Mouse (Mus musculus) kidney, postnatal 10 days (tissue): Measurements from ENCODE around the gene Abcg8.

ENCODE experiments used
- DNase-seq: peaks from one replicate; pipeline ENCODE4 v3.0.0; 2021; ENCODE audit warnings: mixed read lengths

Abcg8 gene

DNA sequence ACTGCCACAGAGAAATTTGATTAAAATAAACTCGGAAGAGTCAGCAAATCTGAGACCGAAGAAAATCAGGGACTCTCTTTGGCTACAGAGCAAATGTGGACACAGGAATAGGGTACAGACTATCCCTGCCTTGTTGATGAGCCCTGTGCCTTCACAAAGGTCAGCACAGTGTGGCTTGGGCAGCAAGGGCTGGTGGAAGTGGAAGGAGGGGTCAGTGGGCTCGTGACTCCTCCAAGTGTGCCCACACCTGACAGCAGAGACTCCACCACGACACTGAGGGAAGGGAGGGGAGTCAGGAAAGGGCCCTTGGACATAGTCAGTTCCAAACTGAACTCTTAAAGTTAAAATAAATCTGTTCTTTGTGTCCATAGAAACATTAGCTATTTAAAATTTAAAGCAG lies 38.8 kb downstream of the Abcg8 start:
- DNase-seq = no peak

DNA sequence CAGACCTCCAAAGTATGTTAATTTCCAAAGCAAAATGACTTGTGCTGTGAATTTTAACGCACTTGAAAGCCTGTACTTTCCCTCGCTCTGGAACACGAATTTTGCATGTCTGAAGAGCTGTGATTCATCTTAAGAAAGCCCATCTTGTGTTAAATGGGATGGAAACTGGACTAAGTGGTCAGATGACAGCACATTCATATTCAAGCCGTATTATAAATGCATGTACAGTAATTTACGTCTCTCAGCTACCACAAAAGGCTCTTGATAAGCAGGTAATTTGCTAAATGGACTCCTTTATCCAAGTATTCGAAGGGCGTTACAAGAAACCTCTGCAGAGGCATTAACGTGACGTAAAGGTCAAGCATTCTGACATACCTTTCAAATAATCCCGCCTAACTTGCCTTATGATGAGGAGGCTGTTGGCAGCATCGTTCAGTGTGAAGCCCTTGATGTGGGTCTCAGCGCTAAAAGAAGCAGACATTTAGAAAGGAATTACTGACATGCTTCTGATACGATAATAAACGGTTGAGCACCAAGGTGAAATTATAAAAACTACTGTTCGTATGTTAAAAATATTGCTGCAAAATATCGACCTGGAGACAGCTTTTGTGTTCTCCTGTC lies 40.3 kb downstream of the Abcg8 start:
- no peak for DNase-seq

DNA sequence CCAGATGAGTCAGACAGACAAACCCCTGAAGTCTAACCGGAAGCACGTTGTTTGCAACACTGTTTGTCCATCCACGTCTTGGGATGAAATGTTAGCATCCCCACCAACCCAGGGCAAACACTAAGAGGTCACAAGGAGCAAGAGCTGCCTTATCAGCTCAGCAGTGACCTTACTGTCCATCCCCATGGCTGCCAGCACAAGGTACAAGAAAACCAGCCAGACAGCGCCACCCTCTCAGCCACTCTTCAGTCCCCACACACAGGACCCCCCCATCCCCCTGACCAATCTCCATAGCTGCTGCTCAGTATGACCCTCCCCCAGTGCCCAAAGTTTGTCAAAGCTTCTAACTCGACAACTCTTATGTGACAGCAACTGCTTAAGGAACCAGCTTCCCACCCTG lies 41.3 kb downstream of the Abcg8 start:
- DNase-seq = no peak

DNA sequence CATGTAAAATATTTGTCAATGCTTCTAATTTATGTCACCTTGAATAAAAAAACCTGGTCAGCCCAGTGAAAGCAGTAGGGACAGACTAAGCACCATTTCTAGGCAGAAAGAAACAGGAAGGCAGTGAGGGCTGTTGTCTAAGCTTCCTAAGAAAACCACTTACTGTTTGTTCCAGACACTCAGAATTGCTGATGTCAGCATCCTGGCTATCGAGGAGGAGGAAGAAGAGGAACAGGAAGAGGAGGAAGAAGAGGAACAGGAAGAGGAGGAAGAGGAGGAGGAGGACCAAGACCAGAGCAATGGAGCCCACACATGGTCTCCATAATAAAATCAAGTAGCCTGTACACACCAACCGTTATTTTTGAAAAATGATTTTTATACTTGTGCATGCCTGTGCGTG lies 43.0 kb downstream of the Abcg8 start:
- no peak for DNase-seq

DNA sequence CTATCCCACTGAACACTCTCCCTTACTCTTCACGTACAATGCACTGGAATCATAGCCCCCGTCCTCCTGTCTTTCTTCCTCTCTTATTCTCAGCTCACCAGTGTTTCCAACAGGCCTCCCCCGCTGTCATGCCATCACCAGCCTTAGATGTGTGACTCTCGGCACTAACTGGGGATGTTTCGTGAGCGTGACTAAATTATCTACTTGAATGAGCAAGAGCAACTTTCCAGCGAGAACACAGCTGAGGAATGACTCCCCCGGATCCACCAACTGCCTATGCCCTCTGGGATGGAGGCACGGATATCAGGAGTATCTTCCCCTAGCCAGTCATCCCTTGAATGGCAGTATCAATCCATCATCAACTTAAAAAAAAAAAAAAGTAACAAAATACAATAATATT lies 47.9 kb downstream of the Abcg8 start:
- DNase-seq = no peak

DNA sequence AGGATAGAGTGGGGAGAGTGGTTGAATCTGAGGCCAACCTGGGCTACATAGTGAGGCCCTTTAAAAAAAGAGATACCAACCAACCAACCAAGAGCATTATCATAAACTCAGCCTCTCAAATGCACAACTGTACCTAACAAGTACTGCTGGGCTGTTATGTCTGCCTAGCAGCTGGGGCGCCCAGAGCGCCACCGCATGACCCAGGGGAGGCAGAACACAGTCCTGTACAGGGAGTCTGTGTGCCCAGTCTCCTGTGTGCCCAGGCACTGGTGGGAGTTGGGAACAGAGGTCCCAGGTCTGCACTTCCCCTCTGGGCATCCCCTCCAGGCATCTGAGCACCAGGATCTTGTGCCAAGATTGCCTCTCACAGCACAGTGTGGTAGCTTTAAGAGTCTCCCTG lies 49.1 kb downstream of the Abcg8 start:
- DNase-seq = no peak

DNA sequence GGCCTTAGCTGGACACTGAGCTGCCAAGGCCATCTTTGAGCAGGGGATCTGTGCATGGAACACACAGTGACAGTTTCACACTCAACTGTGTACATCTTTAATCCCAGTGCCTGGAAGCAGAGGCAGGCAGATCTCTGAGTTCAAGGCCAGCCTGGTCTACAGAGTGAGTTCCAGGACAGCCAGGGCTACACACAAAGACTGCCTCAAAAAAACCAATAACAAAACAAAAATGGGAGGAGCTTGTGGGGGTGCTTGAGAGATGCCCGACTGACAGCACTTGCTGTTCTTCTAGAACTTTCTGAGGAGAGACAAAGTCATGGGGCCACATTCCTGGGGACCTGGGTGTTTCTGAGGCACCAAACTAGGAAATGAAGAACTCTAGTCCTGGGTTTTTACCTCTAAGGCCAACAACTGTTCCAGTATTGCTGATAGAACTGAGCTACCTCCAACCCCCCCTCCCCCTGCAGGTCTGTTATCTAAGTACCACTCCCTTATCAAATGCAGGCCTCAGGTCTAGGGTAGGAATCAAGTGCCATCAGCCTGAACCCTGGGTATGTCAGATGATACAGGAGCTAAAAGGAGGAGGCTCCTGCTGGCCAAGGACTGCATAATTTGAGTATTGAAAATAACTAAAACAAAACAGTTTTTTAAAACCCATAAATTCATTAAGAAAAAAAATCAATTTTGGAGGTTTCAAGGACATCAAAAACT lies 52.3 kb downstream of the Abcg8 start:
- no peak for DNase-seq

DNA sequence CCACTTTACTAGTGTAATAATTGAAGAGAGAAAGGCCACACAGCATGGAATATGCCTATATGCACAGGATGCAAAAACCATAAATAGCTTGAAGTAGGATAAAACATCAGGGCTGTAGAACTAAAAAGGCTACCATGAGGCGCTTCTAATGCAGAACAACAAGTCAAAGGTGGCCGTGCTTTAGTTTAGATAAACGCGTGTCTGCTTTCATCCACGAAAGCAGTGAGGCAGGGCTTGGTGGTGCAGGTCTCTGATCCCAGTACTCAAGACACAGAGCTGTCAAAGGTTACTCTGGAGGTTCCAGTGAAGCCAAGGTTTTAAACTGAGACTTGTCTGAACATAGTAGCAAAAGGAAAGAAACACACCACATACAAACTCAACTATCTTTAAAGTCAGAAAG lies 53.0 kb downstream of the Abcg8 start:
- no peak for DNase-seq

DNA sequence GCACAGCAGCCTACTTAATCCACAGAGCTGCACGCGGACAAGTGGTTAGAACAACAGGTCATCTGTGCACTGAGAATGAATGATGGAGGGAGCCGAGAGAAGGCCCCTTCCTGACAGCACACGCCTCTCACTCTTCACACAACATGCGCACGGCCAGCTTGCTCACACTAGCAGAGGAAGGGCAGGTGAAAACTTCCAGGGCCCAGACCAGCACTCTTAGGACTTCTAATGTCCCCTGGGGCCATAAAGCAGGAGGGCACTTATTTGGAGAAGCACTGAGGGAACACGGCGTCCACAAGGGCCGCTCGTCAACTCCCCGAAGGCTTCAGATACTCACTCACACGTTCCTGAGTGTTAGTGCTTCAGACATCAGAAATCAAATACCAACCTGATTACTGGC lies 55.3 kb downstream of the Abcg8 start:
- DNase-seq = no peak

DNA sequence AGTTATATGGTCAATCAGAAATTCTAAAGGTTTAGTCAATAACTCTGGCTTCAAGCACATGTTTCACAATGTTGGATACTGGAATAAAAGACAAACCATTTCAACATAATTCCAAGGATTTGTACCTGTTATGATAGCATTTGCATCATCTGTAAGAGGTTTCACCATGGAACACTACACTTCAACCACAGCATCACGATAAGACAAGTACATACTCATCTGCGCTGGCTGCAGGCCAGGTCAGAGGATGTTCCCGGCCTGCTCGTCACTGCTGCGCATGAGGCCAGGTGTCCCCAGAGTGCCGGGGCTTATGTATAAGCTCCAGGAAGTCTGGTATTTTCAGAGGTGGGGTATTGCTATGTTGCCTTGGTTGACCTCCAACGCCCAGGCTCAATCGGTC lies 56.5 kb downstream of the Abcg8 start:
- no peak for DNase-seq

DNA sequence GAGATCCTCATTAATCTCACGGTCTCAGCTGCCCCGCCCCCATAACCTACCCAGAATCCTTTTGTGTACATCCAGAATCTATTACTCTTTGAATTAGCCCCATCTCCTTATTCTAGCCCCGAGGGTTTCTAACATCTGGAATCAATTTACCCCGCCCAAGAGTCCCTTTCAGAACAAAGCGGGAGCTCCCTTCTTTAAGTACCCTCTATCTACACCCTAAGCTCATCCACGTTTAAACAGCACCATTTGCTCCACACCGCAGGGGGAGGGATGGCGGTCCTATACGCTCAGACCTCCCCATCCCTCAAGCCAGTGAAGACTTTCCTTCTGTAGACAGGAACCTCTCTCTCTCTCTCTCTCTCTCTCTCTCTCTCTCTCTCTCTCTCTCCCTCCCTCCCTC lies 60.6 kb downstream of the Abcg8 start:
- DNase-seq = no peak

DNA sequence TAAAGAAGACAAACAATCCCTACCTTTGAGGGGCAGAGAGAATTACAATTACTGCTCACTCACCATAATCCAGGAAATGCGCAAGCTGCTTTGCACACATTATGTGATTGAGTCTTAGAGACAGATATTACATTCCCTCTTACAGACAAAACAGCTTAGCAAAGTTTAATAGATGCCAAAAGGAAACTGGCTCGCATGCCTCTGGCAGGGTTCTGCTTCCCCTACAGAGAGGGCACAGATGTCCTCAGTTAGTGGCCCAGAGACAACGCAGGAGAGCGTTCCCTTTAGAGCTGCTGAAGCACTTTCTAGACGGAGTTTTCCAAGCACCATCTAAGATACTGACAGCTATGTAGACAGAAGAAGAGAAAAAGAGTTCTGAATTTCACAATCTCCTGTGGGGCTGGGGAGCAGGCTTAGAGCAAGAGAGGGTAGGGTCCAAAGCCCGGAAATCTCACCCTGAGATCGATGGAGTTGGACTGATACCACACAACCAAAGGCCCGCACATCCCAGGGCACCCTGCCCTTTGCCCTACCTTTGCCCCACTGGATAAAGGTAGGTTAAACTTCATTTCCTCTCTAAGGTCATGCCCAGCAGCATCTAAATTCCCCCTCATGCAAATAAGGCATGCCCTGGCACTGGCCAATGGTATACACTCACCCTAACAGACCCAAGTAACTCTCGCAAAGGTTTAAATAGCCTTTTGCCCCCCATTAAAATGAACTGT lies 62.1 kb downstream of the Abcg8 start:
- DNase-seq = no peak

DNA sequence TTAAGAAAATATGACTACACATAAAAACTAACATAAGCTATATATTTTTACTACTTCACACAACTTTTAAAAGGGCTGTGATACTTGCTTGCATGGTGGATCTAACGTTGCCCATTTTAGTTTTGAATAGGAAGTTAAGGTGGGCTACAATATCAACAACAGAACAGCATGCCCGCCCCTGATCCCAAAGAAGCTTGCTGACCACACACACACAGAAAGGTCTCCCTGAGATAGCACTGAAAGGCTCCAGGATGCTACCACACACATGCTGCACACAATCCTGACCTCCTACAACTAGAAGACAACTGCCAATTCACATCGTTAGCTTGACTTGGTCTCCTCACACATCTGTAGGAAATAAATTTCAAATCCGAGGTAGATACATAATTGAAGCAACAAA lies 68.2 kb downstream of the Abcg8 start:
- no peak for DNase-seq

DNA sequence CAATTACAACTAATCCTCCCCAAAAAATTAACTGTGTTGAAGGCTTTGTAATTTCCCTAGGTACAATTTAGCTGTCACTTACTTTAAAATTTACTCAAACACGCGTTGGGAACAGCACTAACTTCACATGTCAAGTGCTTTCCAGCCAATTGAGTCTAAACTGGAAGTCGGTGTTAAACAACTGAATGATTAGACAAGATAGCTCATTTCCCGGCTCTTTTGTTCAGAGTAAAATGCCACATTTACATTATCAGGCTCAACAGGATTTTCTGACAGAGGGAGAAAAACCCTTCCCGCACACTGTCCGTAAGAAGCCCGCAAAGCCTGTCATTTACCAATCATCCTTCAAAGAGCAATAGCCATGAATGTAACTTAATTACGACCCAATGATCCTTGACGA lies 68.9 kb downstream of the Abcg8 start:
- no peak for DNase-seq

DNA sequence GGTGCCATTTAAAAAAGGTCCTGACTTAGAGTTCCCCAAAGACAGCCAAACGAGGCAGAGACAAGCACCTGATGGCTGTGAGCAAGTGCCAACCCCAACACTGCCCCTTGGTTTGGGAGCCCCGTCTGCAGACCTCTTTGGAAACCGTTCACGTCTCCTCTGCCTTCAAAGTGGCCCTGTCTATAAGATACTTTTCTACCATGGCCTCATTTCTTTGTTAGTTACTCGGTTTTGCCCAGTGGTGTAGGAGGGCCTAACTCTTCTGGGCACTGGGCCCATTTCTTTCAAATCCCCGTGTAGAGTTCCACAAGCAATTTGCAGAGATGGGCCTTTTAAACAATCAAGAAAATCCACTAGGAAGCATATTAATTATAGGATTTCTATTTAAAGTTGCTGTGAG lies 71.1 kb downstream of the Abcg8 start:
- DNase-seq = no peak

DNA sequence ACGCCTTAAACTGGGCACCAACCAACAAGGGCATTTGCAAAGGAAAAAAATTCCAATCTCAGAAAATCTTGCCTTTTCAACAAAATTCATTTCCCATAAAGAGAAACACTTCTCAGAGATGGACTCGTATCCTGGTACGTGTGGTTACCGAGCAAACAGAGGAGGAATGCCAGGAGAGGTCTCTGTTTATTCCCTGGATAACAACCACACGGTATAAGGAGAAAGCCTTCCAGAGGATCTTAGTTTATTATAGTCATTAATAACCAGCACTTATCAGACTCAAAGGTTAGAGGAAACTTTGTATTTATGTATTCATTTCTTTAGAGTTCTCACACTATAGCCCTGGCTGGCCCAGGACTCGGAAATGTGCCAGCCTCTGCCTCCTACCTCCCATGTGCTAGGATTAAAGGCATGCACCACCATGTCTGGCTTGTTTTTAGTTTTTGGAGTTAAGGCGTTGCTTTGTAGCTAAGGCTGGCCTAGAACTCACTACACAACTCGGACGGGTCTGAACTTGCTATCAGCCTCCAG lies 72.1 kb downstream of the Abcg8 start:
- DNase-seq = no peak

DNA sequence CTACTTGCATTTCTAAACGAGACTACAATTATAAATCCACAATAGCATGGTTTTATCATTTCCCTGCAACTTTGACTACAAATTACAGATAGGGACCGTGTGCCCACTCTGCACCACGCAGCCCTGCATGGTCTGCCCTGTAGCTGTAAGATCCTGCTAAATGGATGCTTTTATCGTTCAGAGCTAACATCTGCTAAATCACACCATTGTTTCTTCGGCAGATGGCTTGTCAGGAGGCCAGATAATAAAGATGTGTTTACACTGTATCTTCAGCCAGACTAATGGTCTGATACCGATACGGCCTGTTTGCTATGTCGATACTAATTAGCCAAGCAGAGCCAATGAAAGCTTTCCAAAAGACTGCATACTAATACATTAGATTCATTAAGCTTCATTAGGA lies 73.2 kb downstream of the Abcg8 start:
- no peak for DNase-seq
